Mouse (Mus musculus) heart, postnatal 0 days (tissue): ENCODE measurements around the gene Map3k10. TPM values are rescaled to one million over a fixed set of nuclear protein-coding genes. Genes with fewer than 3 reads are reported as not detected.

Experiments used
- ATAC-seq: fragments of 200-750 bp; cut with Nextera tagmentation; 2 replicates; pipeline ENCODE4 v1.8.0; 2017; ENCODE audit warnings: low read depth, moderate number of reproducible peaks, moderate library complexity; ENCODE audit not compliant: insufficient read depth
- DNase-seq: peaks from one replicate; pipeline ENCODE4 v3.0.0-alpha.2; 2016; ENCODE audit warnings: low spot score
- H3K27ac ChIP-seq: fragments of 300-500 bp; sonication (generic); 2 replicates; pipeline ENCODE4 v1.5.1; 2014; ENCODE audit warnings: low read depth, mild to moderate bottlenecking
- H3K27me3 ChIP-seq: fragments of 300-500 bp; sonication (generic); 2 replicates; pipeline ENCODE4 v1.6.1; 2014; ENCODE audit warnings: low read length, mixed read lengths; ENCODE audit not compliant: control insufficient read depth, insufficient read depth
- H3K36me3 ChIP-seq: fragments of 300-500 bp; sonication (generic); replicated peaks from 2 replicates; pipeline ENCODE4 v1.6.1; 2014; ENCODE audit warnings: low read length, mixed read lengths; ENCODE audit not compliant: control insufficient read depth, insufficient read depth
- H3K4me1 ChIP-seq: fragments of 300-500 bp; sonication (generic); 2 replicates; pipeline ENCODE4 v1.6.1; 2014; ENCODE audit warnings: antibody characterized with exemption; ENCODE audit not compliant: control insufficient read depth, insufficient read depth
- H3K4me2 ChIP-seq: fragments of 300-500 bp; sonication (generic); 2 replicates; pipeline ENCODE4 v1.6.1; 2014; ENCODE audit warnings: low read depth, mild to moderate bottlenecking, low read length, moderate library complexity
- H3K4me3 ChIP-seq: fragments of 300-500 bp; sonication (generic); 2 replicates; pipeline ENCODE4 v1.5.1; 2014; ENCODE audit warnings: low read depth, low read length
- H3K9ac ChIP-seq: fragments of 300-500 bp; sonication (generic); replicated peaks from 2 replicates; pipeline ENCODE4 v1.6.1; 2014; ENCODE audit warnings: low read depth, low read length, mixed read lengths
- H3K9me3 ChIP-seq: fragments of 300-500 bp; sonication (generic); replicated peaks from 2 replicates; pipeline ENCODE4 v1.6.1; 2016; ENCODE audit warnings: low read length; ENCODE audit not compliant: control insufficient read depth
- CTCF ChIP-seq: IDR thresholded peaks from 2 replicates; pipeline ENCODE4 v1.5.1; 2016; ENCODE audit warnings: antibody characterized with exemption, control low read depth, low read depth
- EP300 ChIP-seq: IDR thresholded peaks from 2 replicates; pipeline ENCODE4 v1.6.1; 2016; ENCODE audit warnings: antibody characterized with exemption, low read depth
- WGBS: fragments of 180-500 bp; shearing (Covaris S2); extraction: QIAGEN DNeasy Blood & Tissue Kit; methylation state at CpG from one replicate; pipeline ENCODE4 v1.1.7; 2014; 5-methylcytosine and 5-hydroxymethylcytosine counted together
- polyA plus RNA-seq: library from polyadenylated mRNA; unstranded; fragments of >200 nt; fragmentation: Nextera tagmentation; extraction: Ambion mirVana; gene quantifications from 2 replicates; pipeline ENCODE4 v1.2.1, GENCODE M21; 2015
- total RNA-seq: library from RNA; depleted of rRNA; stranded (reverse); fragments of >200 nt; gene quantifications from 2 replicates; pipeline ENCODE4 v1.2.3, GENCODE M21; 2014; ENCODE audit warnings: low replicate concordance

Gene Map3k10
- total and polyA plus RNA-seq, 2 experiments from 2014 or later: 3.0 to 18.4 TPM

DNA sequence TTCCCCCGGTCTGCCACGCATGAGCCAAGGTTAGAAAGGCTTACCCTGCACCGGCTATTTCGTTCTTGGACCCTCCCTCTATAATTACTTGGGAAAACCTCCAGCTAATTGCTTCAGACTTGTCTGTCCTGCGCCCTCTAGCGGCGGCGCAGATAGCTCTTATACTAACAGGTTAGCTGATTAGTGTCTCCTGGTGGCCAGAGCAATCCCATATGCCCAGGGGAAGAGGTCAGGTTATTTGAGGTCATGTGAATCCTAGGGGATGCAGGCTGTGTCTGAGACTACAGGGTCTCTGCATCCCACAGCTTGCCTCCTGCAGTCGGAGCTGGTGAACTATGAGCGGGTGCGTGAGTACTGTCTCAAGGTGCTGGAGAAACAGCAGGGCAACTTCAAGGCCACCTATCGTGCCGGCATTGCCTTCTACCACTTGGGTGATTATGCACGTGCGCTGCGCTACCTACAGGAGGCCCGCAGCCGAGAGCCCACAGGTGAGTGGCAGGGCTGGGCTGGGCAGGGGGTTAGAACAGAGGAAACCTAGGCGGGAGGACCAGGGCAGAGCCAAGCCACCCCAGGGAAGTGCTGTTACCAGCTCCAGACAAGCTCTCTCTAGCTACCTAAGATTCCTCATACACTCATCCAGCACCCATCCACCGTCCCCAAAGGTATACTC, 19.7 kb downstream of the Map3k10 start:
- Histone ChIP-seq H3K27me3 (peaks cover 78% of the 10 kb centered on the region), H3K27ac (no peak overlapping the region), H3K9ac (no peak overlapping the region), H3K4me3 (no peak overlapping the region), H3K36me3 (peaks cover 9% of the 10 kb centered on the region), H3K4me1 (no peaks in the 10 kb centered on the region), H3K9me3 (no peaks in the 10 kb centered on the region), H3K4me2 (no peak overlapping the region)
- DNase-seq (no peak), ATAC-seq (no peak)
- WGBS: 57% methylated on average over 20 of the region's 20 CpGs
- TF ChIP-seq CTCF (peak; percentile 16; the same call in 1 of the 2 replicates), EP300 (no peak)

DNA sequence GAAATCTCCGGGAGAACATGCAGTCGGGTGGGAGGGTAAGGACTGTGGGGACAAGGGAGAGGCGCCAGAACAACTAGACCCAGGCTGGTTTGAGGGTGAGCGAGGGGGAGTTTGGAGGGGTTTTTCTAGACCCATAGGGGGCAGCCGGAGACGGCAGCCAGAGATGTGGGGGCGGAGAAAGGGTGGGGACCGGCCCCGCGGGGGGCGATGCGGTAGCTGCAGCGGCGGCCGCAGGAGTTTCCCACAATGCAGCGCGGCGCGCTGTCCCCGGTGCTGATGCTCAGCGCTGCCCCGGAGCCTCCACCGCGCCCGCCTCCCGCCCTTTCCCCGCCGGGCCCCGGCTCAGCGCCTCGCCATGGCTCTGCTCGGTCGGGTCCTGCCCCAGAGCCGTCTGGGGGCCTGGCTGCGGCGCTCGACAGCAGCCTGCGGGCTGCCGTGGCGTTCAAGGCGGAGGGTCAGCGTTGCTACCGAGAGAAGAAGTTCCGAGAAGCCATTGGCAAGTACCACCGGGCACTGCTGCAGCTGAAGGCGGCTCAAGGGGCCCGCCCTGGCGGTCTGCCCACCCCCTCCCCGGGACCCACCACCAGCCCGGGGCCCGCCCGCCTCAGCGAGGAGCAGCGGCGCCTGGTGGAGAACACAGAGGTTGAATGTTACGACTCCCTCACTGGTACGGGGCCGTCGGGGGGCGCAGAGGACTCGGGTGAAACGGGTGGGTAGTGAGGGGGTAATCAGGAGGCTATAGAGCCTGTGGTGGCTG, 20.5 kb downstream of the Map3k10 start, which contains the start of gene Ttc9b:
TSS of gene Ttc9b (plus strand) at position 235 of the 757 bp plus-strand sequence.
- 4% methylated on average over 55 of the region's 62 CpGs for WGBS
- Histone ChIP-seq H3K9me3 (no peaks in the 10 kb centered on the region), H3K27ac (no peak within 1 kb of the TSS), H3K27me3 (peaks cover 76% of the 10 kb centered on the region), H3K4me1 (no peaks in the 10 kb centered on the region), H3K36me3 (peaks cover 9% of the 10 kb centered on the region), H3K4me2 (no peak within 1 kb of the TSS), H3K9ac (no peak within 1 kb of the TSS), H3K4me3 (0 out of 2 replicates have a peak within 1 kb of the TSS, but pooled peaks have one; percentile 9)
- TF ChIP-seq EP300 (no peak), CTCF (no peak)
- ATAC-seq: peak; percentile 42
- DNase-seq: no peak

DNA sequence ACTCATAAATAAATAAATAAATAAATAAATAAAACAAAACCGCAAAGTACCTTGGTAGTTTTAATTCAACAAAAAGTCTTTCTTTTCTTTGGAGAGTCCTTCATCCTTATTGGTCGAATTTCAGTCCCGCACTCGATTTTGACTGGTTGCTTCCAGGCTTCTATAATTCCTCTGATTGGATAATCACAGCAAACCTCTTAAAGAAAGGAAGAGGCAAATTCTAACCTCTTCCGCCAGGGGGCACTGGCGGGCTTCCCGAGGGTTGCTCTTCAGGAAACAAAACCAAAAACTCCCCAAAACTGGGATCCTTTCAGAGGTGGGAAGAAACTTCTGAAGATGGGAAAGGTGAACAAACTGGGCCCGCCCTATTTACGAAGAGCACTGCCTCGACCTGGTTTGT, 23.4 kb downstream of the Map3k10 start:
- Histone ChIP-seq H3K27me3 (peaks cover 47% of the 10 kb centered on the region), H3K9me3 (no peaks in the 10 kb centered on the region), H3K4me2 (0 out of 2 replicates have a peak overlapping the region, but pooled peaks have one; percentile 25), H3K9ac (no peak overlapping the region), H3K27ac (no peak overlapping the region), H3K4me3 (no peak overlapping the region), H3K36me3 (no peaks in the 10 kb centered on the region), H3K4me1 (no peaks in the 10 kb centered on the region)
- no peak for TF ChIP-seq EP300
- TF ChIP-seq CTCF: peak; percentile 70
- DNase-seq: peak; percentile 83
- 3% methylated on average over 10 of the region's 10 CpGs for WGBS
- ATAC-seq: peak; percentile 59; the same call in 1 of the 2 replicates

DNA sequence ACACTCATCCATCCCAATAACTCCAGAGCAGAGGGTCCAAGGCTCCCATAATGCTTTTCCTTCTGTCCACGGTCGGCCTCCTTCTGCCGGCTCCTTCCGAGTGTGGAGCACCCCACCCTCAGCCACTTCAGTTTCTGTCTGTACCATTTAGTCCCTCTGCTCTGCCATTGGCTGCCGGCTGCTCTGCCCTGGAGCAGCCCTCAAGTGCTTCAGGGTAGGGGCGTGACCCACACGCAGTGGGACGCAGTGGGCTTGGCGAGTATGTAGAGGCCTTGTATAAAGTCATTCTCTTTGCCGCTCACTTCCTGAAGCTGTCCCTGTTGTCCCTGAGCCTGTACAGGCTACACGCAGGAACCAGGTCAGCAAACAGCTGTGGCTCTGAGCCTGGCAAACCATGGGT, 24.7 kb downstream of the Map3k10 start:
- TF ChIP-seq EP300 (no peak), CTCF (no peak)
- peaks cover 35% of the 10 kb centered on the region for H3K27me3 ChIP-seq
- 78% methylated on average over 11 of the region's 11 CpGs for WGBS
- no peak for ATAC-seq
- no peak overlapping the region for H3K27ac ChIP-seq
- H3K9ac ChIP-seq: no peak overlapping the region
- H3K9me3 ChIP-seq: no peaks in the 10 kb centered on the region
- H3K4me3 ChIP-seq: no peak overlapping the region
- no peak for DNase-seq
- H3K4me2 ChIP-seq: no peak overlapping the region
- H3K36me3 ChIP-seq: no peaks in the 10 kb centered on the region
- H3K4me1 ChIP-seq: no peaks in the 10 kb centered on the region

DNA sequence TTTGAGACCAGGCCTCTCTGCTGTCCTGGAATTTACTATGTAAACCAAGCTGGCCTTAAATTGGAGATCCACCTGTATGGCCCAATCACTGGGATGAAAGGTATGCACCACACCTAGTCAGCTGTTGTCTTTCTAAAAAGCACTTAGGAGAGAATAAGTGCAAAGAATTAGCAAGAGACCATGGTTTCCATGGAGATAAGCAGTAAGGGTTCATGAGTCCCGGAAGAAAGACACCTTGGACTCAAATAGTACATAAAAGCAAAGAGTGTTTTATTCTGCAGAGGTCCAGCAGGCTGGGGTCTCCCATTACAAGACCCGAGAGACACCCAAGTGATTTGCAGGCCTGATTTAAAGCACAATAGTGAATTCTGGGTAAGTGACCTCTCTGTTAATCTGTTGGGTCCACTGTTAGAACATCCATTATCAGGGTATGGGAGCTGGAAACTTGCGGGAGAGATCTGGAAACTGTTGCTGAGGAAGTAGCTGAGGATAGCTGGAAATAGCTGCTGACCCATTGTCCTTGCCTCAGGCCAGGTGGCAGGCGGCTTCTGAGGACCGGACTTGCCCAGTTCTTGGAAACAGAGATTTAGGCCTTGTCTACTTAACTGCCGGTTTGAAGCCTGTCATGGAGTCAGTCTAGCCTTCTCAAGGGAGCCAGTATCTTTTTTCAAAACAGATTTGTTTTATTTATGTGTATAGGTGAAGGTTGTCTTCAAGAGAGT, 27.0 kb downstream of the Map3k10 start:
- Histone ChIP-seq H3K4me1 (no peaks in the 10 kb centered on the region), H3K36me3 (no peaks in the 10 kb centered on the region), H3K27ac (no peak overlapping the region), H3K4me3 (no peak overlapping the region), H3K4me2 (no peak overlapping the region), H3K27me3 (peaks cover 13% of the 10 kb centered on the region; the same call in 1 of the 2 replicates), H3K9ac (no peak overlapping the region), H3K9me3 (no peaks in the 10 kb centered on the region)
- ATAC-seq (no peak), DNase-seq (no peak)
- WGBS: 69% methylated on average over 6 of the region's 6 CpGs
- TF ChIP-seq EP300 (no peak), CTCF (no peak)
